Mouse (Mus musculus): ENCODE measurements around the gene Slc25a51. TPM values are rescaled to one million over a fixed set of nuclear protein-coding genes. Genes with fewer than 3 reads are reported as not detected.

Slc25a51 gene
- polyA plus RNA-seq, 1 experiment from 2014 or later = 80.1 TPM

GRCm38 (mm10) chr4:45374879-45375278, 33.7 kb downstream of the Slc25a51 start:
- H3K27me3 ChIP-seq = no peaks in the 10 kb centered on the region
- H3K9me3 ChIP-seq = no peaks in the 10 kb centered on the region
- no peaks in the 10 kb centered on the region for H3K4me1 ChIP-seq (replicated peaks)
- no peak overlapping the region for H3K9ac ChIP-seq (replicated peaks)
- 67% methylated on average over 5 of the region's 5 CpGs for WGBS
- H3K36me3 ChIP-seq = peaks cover 77% of the 10 kb centered on the region
- no peak for ATAC-seq (ENCODE audit: insufficient number of reproducible peaks, insufficient read depth, low FRiP score, low TSS enrichment, low read depth)
- H3K27ac ChIP-seq = no peak overlapping the region
- H3K4me3 ChIP-seq (replicated peaks) = no peak overlapping the region
- no peak overlapping the region for H3K4me2 ChIP-seq

DNA sequence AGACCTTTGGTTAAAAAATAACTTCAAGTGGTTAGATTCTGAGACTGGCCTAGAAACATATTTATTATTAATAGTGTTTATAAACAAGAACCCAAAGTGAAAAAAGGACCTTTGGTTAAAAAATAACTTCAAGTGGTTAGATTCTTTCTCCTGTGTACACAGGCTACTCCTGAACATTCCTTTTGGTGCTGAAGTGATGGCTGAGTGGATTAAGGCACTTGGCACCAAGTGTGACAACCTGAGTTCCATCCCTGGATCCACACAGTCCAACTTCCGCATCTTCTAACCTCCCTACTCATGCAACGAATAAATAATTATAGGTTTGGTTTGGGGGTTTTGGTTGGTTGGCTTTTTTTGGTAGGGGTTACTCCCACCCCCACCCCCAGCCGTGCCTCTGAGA, 37.3 kb downstream of the Slc25a51 start:
- H3K9ac ChIP-seq (replicated peaks) = no peak overlapping the region
- WGBS = 81% methylated on average over 3 of the region's 3 CpGs

GRCm38 (mm10) chr4:45356653-45357052, 51.9 kb downstream of the Slc25a51 start:
- Histone ChIP-seq H3K9ac (replicated peaks) (no peak overlapping the region), H3K4me1 (replicated peaks) (no peaks in the 10 kb centered on the region), H3K4me2 (no peak overlapping the region), H3K36me3 (peaks cover 46% of the 10 kb centered on the region), H3K27ac (no peak overlapping the region), H3K9me3 (no peaks in the 10 kb centered on the region), H3K4me3 (replicated peaks) (no peak overlapping the region), H3K27me3 (no peaks in the 10 kb centered on the region)
- 88% methylated on average over 3 of the region's 3 CpGs for WGBS
- no peak for ATAC-seq (ENCODE audit: insufficient number of reproducible peaks, insufficient read depth, low FRiP score, low TSS enrichment, low read depth)

More for the DNA sequence above, 37.3 kb downstream of the Slc25a51 start:
- Histone ChIP-seq H3K36me3 (peaks cover 75% of the 10 kb centered on the region), H3K9me3 (no peaks in the 10 kb centered on the region), H3K4me2 (no peak overlapping the region), H3K4me3 (replicated peaks) (no peak overlapping the region), H3K4me1 (replicated peaks) (no peaks in the 10 kb centered on the region), H3K27ac (no peak overlapping the region), H3K27me3 (no peaks in the 10 kb centered on the region)
- ATAC-seq (ENCODE audit: insufficient number of reproducible peaks, insufficient read depth, low FRiP score, low TSS enrichment, low read depth) = no peak

Small RNA genes lying within 50 kb of the gene (microRNA-seq; reads per million reads assigned to microRNA genes)
- gene Gm25692 = not detected

Other genes starting within 250 kb of the Slc25a51 start
- gene Frmpd1, start 223.9 kb downstream of the Slc25a51 start, polyA plus RNA-seq (2016; fragmentation: Nextera tagmentation; extraction: Ambion mirVana) = 3.6 and 3.7 TPM in 2 replicates
- 19.1 and 20.4 TPM in 2 replicates for gene Trmt10b, start 111.6 kb downstream of the Slc25a51 start, polyA plus RNA-seq (2016; fragmentation: Nextera tagmentation; extraction: Ambion mirVana)
- gene Dcaf10, start 66.7 kb downstream of the Slc25a51 start, polyA plus RNA-seq (2016; fragmentation: Nextera tagmentation; extraction: Ambion mirVana) = 19.9 and 20.4 TPM in 2 replicates
- 89.0 and 90.9 TPM in 2 replicates for gene Exosc3, start 66.0 kb downstream of the Slc25a51 start, polyA plus RNA-seq (2016; fragmentation: Nextera tagmentation; extraction: Ambion mirVana)
- 6.6 and 8.3 TPM in 2 replicates for gene Shb, start 123.7 kb upstream of the Slc25a51 start, polyA plus RNA-seq (2016; fragmentation: Nextera tagmentation; extraction: Ambion mirVana)